Mouse (Mus musculus) lung, postnatal 0 days (tissue): ENCODE data around the gene Gm21294. TPM values are rescaled to one million over a fixed set of nuclear protein-coding genes. Genes with fewer than 3 reads are reported as not detected.
"Not testable (repeated sequence)": the region's sequence is repeated elsewhere in the genome, so short reads cannot be mapped to it uniquely, and the experiment has no call there.

Experiments used
- ATAC-seq: fragments of 200-750 bp; cut with Nextera tagmentation; 2 replicates; pipeline ENCODE4 v1.8.0; 2017; ENCODE audit warnings: moderate library complexity
- DNase-seq: peaks from one replicate; pipeline ENCODE4 v3.0.0-alpha.2; 2016; ENCODE audit warnings: low spot score
- H3K27ac ChIP-seq: fragments of 300-500 bp; sonication (generic); 2 replicates; pipeline ENCODE4 v1.5.1; 2014; ENCODE audit warnings: antibody characterized with exemption, mild to moderate bottlenecking, low read length, mixed read lengths
- H3K27me3 ChIP-seq: fragments of 300-500 bp; sonication (generic); replicated peaks from 2 replicates; pipeline ENCODE4 v1.6.1; 2014; ENCODE audit warnings: low read length, mixed read lengths; ENCODE audit not compliant: insufficient read depth
- H3K36me3 ChIP-seq: fragments of 300-500 bp; sonication (generic); 2 replicates; pipeline ENCODE4 v1.6.1; 2014; ENCODE audit warnings: low read length, mixed read lengths; ENCODE audit not compliant: insufficient read depth
- H3K4me1 ChIP-seq: fragments of 300-500 bp; sonication (generic); 2 replicates; pipeline ENCODE4 v1.6.1; 2014; ENCODE audit warnings: antibody characterized with exemption, low read depth, low read length, mixed read lengths; ENCODE audit not compliant: insufficient read depth
- H3K4me2 ChIP-seq: fragments of 300-500 bp; sonication (generic); replicated peaks from 2 replicates; pipeline ENCODE4 v1.6.1; 2014; ENCODE audit warnings: low read depth, mild to moderate bottlenecking, low read length, moderate library complexity, mixed read lengths
- H3K4me3 ChIP-seq: fragments of 300-500 bp; sonication (generic); 2 replicates; pipeline ENCODE4 v1.5.1; 2014; ENCODE audit warnings: low read depth, low read length
- H3K9ac ChIP-seq: fragments of 300-500 bp; sonication (generic); replicated peaks from 2 replicates; pipeline ENCODE4 v1.6.1; 2014; ENCODE audit warnings: low read depth, mild to moderate bottlenecking
- H3K9me3 ChIP-seq: fragments of 300-500 bp; sonication (generic); 2 replicates; pipeline ENCODE4 v1.6.1; 2016; ENCODE audit warnings: low read length, mixed read lengths
- WGBS: fragments of 180-500 bp; shearing (Covaris S2); extraction: QIAGEN DNeasy Blood & Tissue Kit; methylation state at CpG from one replicate; pipeline ENCODE4 v1.1.7; 2014; 5-methylcytosine and 5-hydroxymethylcytosine counted together
- polyA plus RNA-seq: library from polyadenylated mRNA; unstranded; fragments of >200 nt; fragmentation: Nextera tagmentation; extraction: Ambion mirVana; gene quantifications from 2 replicates; pipeline ENCODE4 v1.2.1, GENCODE M21; 2015

Gm21294 gene
- not detected in 2 replicates for polyA plus RNA-seq

DNA sequence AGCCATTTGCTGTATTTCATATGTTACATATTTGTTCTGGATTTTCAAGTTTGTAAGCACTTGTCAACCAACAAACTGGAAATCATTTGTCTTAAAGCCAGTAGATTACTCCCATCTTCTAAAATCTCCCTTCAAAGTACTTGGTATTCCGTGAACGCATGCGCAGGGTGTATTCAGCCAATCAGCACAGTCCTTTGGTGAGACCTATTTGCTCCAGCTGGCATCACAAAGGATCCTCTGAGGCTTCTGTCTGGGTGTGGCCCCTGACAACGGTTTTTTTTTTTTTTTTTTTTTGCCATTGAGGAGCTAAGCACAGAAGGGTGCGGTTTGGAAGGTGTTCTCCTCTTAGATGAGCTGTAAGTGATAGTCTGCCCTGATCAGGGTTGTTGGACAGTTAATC is at the start of gene Gm21294:
Gm21294 (plus strand) TSS at position 301 of the 400 bp plus-strand sequence.
- H3K27me3 ChIP-seq, H3K9me3 ChIP-seq, H3K4me3 ChIP-seq, H3K27ac ChIP-seq, H3K4me2 ChIP-seq, H3K36me3 ChIP-seq, DNase-seq, H3K4me1 ChIP-seq, ATAC-seq, H3K9ac ChIP-seq: not testable (repeated sequence)
- no CpG with 5 or more reads among the region's 5 CpGs for WGBS

DNA sequence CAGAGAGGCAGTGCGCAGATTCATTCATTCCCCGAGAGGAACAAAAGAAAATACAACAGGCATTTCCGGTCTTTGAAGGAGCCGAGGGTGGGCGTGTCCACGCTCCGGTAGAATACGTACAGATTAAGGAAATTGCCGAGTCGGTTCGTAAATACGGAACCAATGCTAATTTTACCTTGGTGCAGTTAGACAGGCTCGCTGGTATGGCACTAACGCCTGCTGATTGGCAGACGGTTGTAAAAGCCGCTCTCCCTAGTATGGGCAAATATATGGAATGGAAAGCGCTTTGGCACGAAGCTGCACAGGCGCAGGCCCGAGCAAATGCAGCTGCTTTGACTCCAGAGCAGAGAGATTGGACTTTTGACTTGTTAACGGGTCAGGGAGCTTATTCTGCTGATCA is 73.6 kb downstream of the Gm21294 start:
- WGBS: 80% methylated on average over 1 of the region's 21 CpGs

More for the DNA sequence above, 73.6 kb downstream of the Gm21294 start:
- not testable (repeated sequence) for ATAC-seq, H3K9ac ChIP-seq, H3K4me2 ChIP-seq, H3K4me3 ChIP-seq, H3K27ac ChIP-seq, H3K4me1 ChIP-seq, H3K36me3 ChIP-seq, H3K9me3 ChIP-seq, H3K27me3 ChIP-seq, DNase-seq
